Mouse (Mus musculus) adrenal gland (tissue): Measurements from ENCODE around the gene Tbc1d24.

Source experiments
- microRNA-seq, 2 experiments: library from miRNA; unstranded; fragments of <30 nt; microRNA quantifications; one replicate each; pipeline ENCODE4; 2019

Tbc1d24 gene

Small RNA genes within 50 kb of the gene (microRNA-seq; reads per million reads assigned to microRNA genes)
- 0.23 to 0.49 reads per million in 2 experiments for gene Mir5134
- gene Mir6965, result 0 reads per million in 2 experiments
